Mouse (Mus musculus): ENCODE data around the gene Irf3.

GRCm38 (mm10) chr7:44960512-44960910, 36.9 kb upstream of the Irf3 start:
- TF ChIP-seq GATA1 (IDR thresholded peaks at IDR 0.05; ENCODE audit: borderline replicate concordance, low read length) (no peak), FLI1 (IDR thresholded peaks at IDR 0.05; ENCODE audit: low read length) (no peak)
